Mouse (Mus musculus) liver, adult 2 months (tissue): Measurements from ENCODE around the gene Irgm2. TPM values are rescaled to one million over a fixed set of nuclear protein-coding genes. Genes with fewer than 3 reads are reported as not detected.

Experiments used
- DNase-seq: peaks from one replicate; pipeline ENCODE4 v3.0.0-alpha.2; 2011; ENCODE audit warnings: low read depth, low spot score; ENCODE audit errors: extremely low read depth
- H3K27ac ChIP-seq: fragments of 200-500 bp; replicated peaks from 2 replicates; pipeline ENCODE4 v1.5.1; 2012; ENCODE audit warnings: low read depth, mild to moderate bottlenecking, control low read depth, inconsistent platforms, low read length; ENCODE audit not compliant: insufficient read depth
- H3K27me3 ChIP-seq: fragments of 200-500 bp; 2 replicates; pipeline ENCODE4 v1.6.1; 2012; ENCODE audit warnings: mild to moderate bottlenecking, moderate library complexity, low read length, inconsistent platforms; ENCODE audit not compliant: control insufficient read depth, insufficient read depth
- H3K36me3 ChIP-seq: fragments of 200-500 bp; 2 replicates; pipeline ENCODE4 v1.6.1; 2012; ENCODE audit warnings: low read length, inconsistent platforms; ENCODE audit not compliant: control insufficient read depth, insufficient read depth
- H3K4me1 ChIP-seq: fragments of 200-500 bp; 2 replicates; pipeline ENCODE4 v1.6.1; 2011; ENCODE audit warnings: low read length; ENCODE audit not compliant: control insufficient read depth, insufficient read depth
- H3K4me3 ChIP-seq: fragments of 200-500 bp; 2 replicates; pipeline ENCODE4 v1.5.1; 2011; ENCODE audit warnings: low read depth, mild to moderate bottlenecking, control low read depth, low read length, moderate library complexity; ENCODE audit not compliant: insufficient read depth
- H3K79me2 ChIP-seq: fragments of 200-500 bp; 2 replicates; pipeline ENCODE4 v1.6.1; 2012; ENCODE audit warnings: inconsistent platforms, mild to moderate bottlenecking, low read length, moderate library complexity; ENCODE audit not compliant: control insufficient read depth, insufficient read depth
- H3K9ac ChIP-seq: fragments of 200-500 bp; 2 replicates; pipeline ENCODE4 v1.6.1; 2012; ENCODE audit warnings: low read depth, mild to moderate bottlenecking, control low read depth, inconsistent platforms, low read length
- CTCF ChIP-seq: fragments of 200-500 bp; IDR thresholded peaks from 2 replicates; pipeline ENCODE4 v1.5.1; 2011; ENCODE audit warnings: low read depth, low read length, control low read depth
- POLR2A ChIP-seq: fragments of 200-500 bp; IDR thresholded peaks from 2 replicates; pipeline ENCODE4 v1.6.1; 2011; ENCODE audit warnings: low read length, control low read depth; ENCODE audit not compliant: insufficient read depth; ENCODE audit errors: extremely low read depth
- WGBS: fragments of 180-500 bp; shearing (Covaris S2); methylation state at CpG from one replicate; pipeline ENCODE4 v1.1.7; 2018; 5-methylcytosine and 5-hydroxymethylcytosine counted together
- polyA plus RNA-seq: library from polyadenylated mRNA; depleted of rRNA; stranded (reverse); fragments of >200 nt; gene quantifications from 2 replicates; pipeline ENCODE4 v1.2.3, GENCODE M21; 2012
- total RNA-seq: library from RNA; depleted of rRNA; stranded (reverse); fragments of >200 nt; gene quantifications from 2 replicates; pipeline ENCODE4 v1.2.3, GENCODE M21; 2014

Gene Irgm2
- total and polyA plus RNA-seq, 2 experiments = 21.8 to 40.8 TPM

DNA sequence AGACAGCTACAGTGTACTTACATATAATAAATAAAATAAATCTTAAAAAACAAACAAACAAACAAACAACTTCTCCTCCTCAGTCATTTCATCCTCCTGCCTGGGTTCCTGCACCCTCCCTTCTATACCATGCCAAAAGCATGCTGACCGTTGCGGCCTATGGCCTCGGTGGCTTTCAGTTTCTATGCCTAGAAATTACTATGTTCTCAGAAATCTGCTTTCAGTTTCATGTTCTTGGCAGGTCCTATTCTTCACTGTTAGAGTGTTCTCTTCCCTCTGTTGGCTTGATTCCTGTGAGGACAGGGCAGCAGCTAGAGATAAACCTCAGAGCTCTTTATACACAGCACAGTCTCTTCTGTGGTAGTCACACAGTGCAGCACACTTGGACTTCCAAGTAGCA is 15.8 kb upstream of the Irgm2 start:
- Histone ChIP-seq H3K79me2 (no peaks in the 10 kb centered on the region), H3K4me3 (peak overlapping the region; percentile 45), H3K9ac (peak overlapping the region; percentile 67), H3K27ac (peak overlapping the region; percentile 71), H3K36me3 (no peaks in the 10 kb centered on the region; the same call in 1 of the 2 replicates), H3K4me1 (peaks cover 10% of the 10 kb centered on the region), H3K27me3 (no peaks in the 10 kb centered on the region)
- WGBS = 6% methylated on average over 3 of the region's 3 CpGs
- peak; percentile 54 for DNase-seq
- no peak for TF ChIP-seq CTCF
- TF ChIP-seq POLR2A = no peak

DNA sequence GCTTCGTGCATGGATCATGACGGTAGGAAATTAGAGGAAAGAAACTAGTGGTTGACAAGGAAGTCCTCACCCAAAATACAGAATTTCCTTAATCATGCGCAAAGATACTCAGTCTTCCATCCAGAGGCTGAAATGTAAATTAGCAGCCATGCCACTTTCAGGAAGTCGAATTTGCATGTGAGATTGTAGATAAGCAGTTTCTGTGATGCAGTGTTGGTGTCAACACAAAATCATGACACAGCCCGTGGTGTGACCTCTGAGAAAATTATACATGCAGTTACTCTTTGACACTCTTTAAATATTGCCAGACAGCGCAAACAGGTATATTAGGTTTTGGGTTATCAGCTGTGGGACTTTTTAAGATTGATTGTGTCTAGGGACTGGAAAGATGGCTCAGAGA is 9.7 kb upstream of the Irgm2 start:
- Histone ChIP-seq H3K4me1 (peaks cover 2% of the 10 kb centered on the region; the same call in 1 of the 2 replicates), H3K36me3 (no peaks in the 10 kb centered on the region; the same call in 1 of the 2 replicates), H3K27ac (no peak overlapping the region), H3K4me3 (no peak overlapping the region), H3K27me3 (no peaks in the 10 kb centered on the region), H3K9ac (no peak overlapping the region), H3K79me2 (no peaks in the 10 kb centered on the region)
- 90% methylated on average over 6 of the region's 6 CpGs for WGBS
- TF ChIP-seq POLR2A (no peak), CTCF (no peak)
- DNase-seq = no peak

- Histone ChIP-seq H3K4me1 (no peaks in the 10 kb centered on the region), H3K36me3 (no peaks in the 10 kb centered on the region; the same call in 1 of the 2 replicates), H3K4me3 (no peak overlapping the region), H3K27me3 (no peaks in the 10 kb centered on the region), H3K27ac (no peak overlapping the region), H3K79me2 (no peaks in the 10 kb centered on the region), H3K9ac (no peak overlapping the region)
- WGBS = 67% methylated on average over 3 of the region's 3 CpGs
- no peak for DNase-seq
- TF ChIP-seq CTCF (no peak), POLR2A (no peak)
Observed at GRCm38 (mm10) chr11:58193326-58193725, 6.1 kb upstream of the Irgm2 start.

DNA sequence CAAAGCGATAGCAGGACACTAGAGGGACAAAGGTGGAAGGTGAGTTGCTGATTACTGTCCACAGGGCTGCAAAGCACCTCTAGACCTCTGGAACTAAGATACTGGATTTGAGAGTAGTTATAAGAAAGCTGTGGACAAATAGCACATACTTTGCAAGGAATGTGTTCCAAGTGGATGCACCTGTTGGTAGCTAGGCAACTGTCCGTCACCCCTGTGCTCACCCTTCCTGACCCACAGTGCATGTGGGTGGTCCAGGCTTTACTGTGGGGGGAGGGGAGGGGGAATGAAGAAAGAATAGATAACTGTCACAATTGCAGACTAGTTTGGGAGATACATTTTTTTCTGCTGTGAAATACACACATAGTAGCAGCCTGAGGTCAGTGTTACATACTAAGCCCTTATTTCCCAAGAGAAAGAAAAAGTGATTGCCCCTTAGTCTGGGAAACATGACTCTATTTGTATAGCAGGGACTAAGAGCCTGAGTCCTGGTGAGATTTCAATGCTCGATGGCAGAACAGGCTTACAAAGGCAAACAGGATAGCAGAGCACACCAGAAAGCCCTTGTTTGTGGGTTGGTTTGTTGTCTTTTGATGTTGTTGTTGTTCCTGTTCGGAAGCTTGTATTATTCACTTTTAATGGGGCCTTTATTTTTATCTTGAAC is 5.4 kb upstream of the Irgm2 start:
- Histone ChIP-seq H3K9ac (no peak overlapping the region), H3K27ac (no peak overlapping the region; the same call in 1 of the 2 replicates), H3K4me1 (peaks cover 3% of the 10 kb centered on the region), H3K27me3 (no peaks in the 10 kb centered on the region), H3K79me2 (no peaks in the 10 kb centered on the region), H3K4me3 (no peak overlapping the region), H3K36me3 (no peaks in the 10 kb centered on the region; the same call in 1 of the 2 replicates)
- 64% methylated on average over 4 of the region's 4 CpGs for WGBS
- TF ChIP-seq POLR2A (no peak), CTCF (no peak)
- DNase-seq = no peak

DNA sequence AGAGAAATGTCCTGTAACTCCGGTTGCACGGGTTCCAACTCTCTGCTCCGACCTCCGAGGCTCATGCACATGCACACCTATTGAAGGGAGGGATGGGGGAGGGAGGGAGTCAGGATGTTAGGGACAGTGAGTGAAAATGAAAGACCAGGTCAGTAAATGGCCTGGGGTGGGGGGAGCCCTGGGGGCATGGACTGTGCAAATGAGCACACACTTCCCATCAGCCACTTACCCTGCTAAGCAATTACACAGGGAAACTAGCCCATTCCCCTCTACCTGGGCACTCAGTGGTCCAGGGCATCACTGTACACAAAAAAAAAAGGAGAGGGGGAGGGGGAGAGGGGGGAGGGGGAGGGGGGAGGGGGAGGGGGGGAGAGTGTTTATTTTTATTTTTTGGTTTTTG is 755 bp upstream of the Irgm2 start:
- WGBS = 75% methylated on average over 4 of the region's 4 CpGs
- TF ChIP-seq CTCF (no peak), POLR2A (no peak)
- H3K4me1 ChIP-seq = peaks cover 13% of the 10 kb centered on the region
- no peak overlapping the region for H3K27ac ChIP-seq
- no peak overlapping the region for H3K9ac ChIP-seq
- no peaks in the 10 kb centered on the region for H3K27me3 ChIP-seq
- H3K36me3 ChIP-seq = peaks cover 2% of the 10 kb centered on the region; the same call in 1 of the 2 replicates
- no peak overlapping the region for H3K4me3 ChIP-seq
- no peak for DNase-seq
- H3K79me2 ChIP-seq = peaks cover 4% of the 10 kb centered on the region; the same call in 1 of the 2 replicates

DNA sequence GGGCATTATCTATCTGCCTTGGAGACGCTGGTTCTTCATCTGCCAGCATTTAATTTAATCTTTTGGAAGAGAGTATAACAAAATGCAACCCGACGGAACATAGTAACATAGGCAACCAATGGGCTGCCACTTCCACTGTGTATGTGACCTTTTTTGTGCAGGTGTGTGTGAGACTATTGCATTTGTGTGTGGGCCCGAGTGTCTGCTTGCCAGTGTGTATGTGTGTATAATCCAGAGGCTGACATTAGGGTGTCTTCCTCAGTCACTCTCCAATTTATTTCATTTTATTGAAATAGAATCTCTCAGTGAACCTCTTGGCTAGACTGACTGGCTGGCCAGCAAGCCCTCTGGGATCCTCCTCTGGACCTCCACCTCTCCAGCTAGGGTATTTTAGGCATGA is 808 bp downstream of the Irgm2 start:
- 19% methylated on average over 4 of the region's 4 CpGs for WGBS
- peaks cover 13% of the 10 kb centered on the region for H3K4me1 ChIP-seq
- no peak overlapping the region; the same call in 1 of the 2 replicates for H3K27ac ChIP-seq
- DNase-seq = no peak
- no peaks in the 10 kb centered on the region for H3K27me3 ChIP-seq
- peak overlapping the region; percentile 70 for H3K4me3 ChIP-seq
- peak overlapping the region; percentile 71 for H3K9ac ChIP-seq
- TF ChIP-seq CTCF (no peak), POLR2A (no peak)
- peaks cover 4% of the 10 kb centered on the region; the same call in 1 of the 2 replicates for H3K79me2 ChIP-seq
- H3K36me3 ChIP-seq = peaks cover 12% of the 10 kb centered on the region; the same call in 1 of the 2 replicates
